Mouse (Mus musculus) liver (tissue): ENCODE data around the gene Csnka2ip.

Source experiments
- DNase-seq: peaks from one replicate; pipeline ENCODE4 v3.0.0-alpha.2; 2020; ENCODE audit warnings: mixed read lengths

The Csnka2ip gene

GRCm38 (mm10) chr16:64602308-64602707 lies at the start of gene Csnka2ip:
TSS of gene Csnka2ip (minus strand) at chr16:64602408.
- DNase-seq, result no peak

- no peak for DNase-seq
Observed at GRCm38 (mm10) chr16:64649594-64650290, 47.5 kb upstream of the Csnka2ip start.

GRCm38 (mm10) chr16:64647771-64648170 lies 45.6 kb upstream of the Csnka2ip start:
- DNase-seq, result no peak

- no peak for DNase-seq
Observed at GRCm38 (mm10) chr16:64635110-64635509, 32.9 kb upstream of the Csnka2ip start.

GRCm38 (mm10) chr16:64620116-64620515 lies 17.9 kb upstream of the Csnka2ip start:
- DNase-seq, result no peak

- DNase-seq, result no peak
Observed at GRCm38 (mm10) chr16:64614648-64615047, 12.4 kb upstream of the Csnka2ip start.

GRCm38 (mm10) chr16:64607793-64608192 lies 5.6 kb upstream of the Csnka2ip start:
- no peak for DNase-seq

- no peak for DNase-seq
Observed at GRCm38 (mm10) chr16:64586825-64587224, 15.4 kb downstream of the Csnka2ip start.

- DNase-seq, result no peak
Observed at GRCm38 (mm10) chr16:64586262-64586619, 16.0 kb downstream of the Csnka2ip start.

GRCm38 (mm10) chr16:64585599-64586261 lies 16.5 kb downstream of the Csnka2ip start:
- no peak for DNase-seq

- no peak for DNase-seq
Observed at GRCm38 (mm10) chr16:64584591-64584990, 17.6 kb downstream of the Csnka2ip start.

GRCm38 (mm10) chr16:64583406-64583805 lies 18.8 kb downstream of the Csnka2ip start:
- no peak for DNase-seq

GRCm38 (mm10) chr16:64569496-64569895 lies 32.7 kb downstream of the Csnka2ip start:
- DNase-seq, result no peak

- no peak for DNase-seq
Observed at GRCm38 (mm10) chr16:64563081-64563480, 39.1 kb downstream of the Csnka2ip start.

GRCm38 (mm10) chr16:64558518-64558917 lies 43.7 kb downstream of the Csnka2ip start:
- no peak for DNase-seq

GRCm38 (mm10) chr16:64526883-64527282 lies 75.3 kb downstream of the Csnka2ip start:
- DNase-seq, result no peak

- no peak for DNase-seq
Observed at GRCm38 (mm10) chr16:64524051-64524645, 78.1 kb downstream of the Csnka2ip start.

GRCm38 (mm10) chr16:64513423-64513822 lies 88.8 kb downstream of the Csnka2ip start:
- DNase-seq, result no peak
